Mouse (Mus musculus) left cerebral cortex, adult 18-20 months (tissue): ENCODE data around the gene Prps1. TPM values are rescaled to one million over a fixed set of nuclear protein-coding genes. Genes with fewer than 3 reads are reported as not detected.
"Not testable (repeated sequence)": the region's sequence is repeated elsewhere in the genome, so short reads cannot be mapped to it uniquely, and the experiment has no call there.

Experiments
- DNase-seq, 2 experiments: peaks; one replicate each; pipeline ENCODE4 v3.0.0; 2021 to 2022; ENCODE audit warnings: low spot score in 2 of 2, mixed read lengths in 1 of 2
- long read RNA-seq, 2 experiments: library from polyadenylated mRNA; stranded (forward); transcript quantifications; one replicate each; pipeline ENCODE4 v2.0.0; 2021
- total RNA-seq, 2 experiments: library from RNA; stranded (reverse); gene quantifications; 2 replicates each; pipeline ENCODE4 v1.2.3; 2021

Gene Prps1
- total RNA-seq = 10 to 100 TPM; 70.2 to 78.6 TPM
- long read RNA-seq, experiment 1, transcript Prps1-201 (7 exons, 1,965 nt) = major isoform, 75 of 79 reads
- long read RNA-seq, experiment 1, partial matches to known transcripts = 3 of 79 reads
- long read RNA-seq, experiment 1, other reads (novel, unspliced or antisense) = 1 of 79 reads
- long read RNA-seq, experiment 2, transcript Prps1-201 (7 exons, 1,965 nt) = major isoform, 50 of 55 reads
- long read RNA-seq, experiment 2, partial matches to known transcripts = 3 of 55 reads
- long read RNA-seq, experiment 2, other reads (novel, unspliced or antisense) = 2 of 55 reads

DNA sequence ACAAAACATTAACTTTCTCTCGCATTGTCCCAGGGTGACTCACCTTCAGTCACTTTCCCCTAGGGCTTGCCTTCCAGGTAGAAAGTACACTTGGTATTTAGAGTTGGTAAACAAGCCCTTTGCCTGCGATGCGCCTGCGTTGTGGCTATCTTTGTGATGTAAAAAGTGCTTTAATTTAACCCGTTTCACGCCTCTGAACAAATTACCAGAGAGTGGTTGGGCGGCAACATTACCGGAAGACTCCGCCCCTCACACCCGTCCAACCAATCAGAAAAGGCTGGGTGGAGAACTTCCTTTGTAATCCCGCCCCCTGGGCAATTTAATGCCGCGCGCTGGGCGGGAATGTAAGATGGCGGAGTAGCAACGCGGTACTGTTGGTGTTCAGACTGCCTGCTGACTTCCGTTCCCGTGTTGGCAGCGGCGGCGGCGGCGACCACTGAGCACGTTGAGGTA is at the start of gene Prps1:
TSS of gene Prps1 (plus strand) at position 335 of the 453 bp plus-strand sequence.
- peak; percentile 78 to 82 for DNase-seq

DNA sequence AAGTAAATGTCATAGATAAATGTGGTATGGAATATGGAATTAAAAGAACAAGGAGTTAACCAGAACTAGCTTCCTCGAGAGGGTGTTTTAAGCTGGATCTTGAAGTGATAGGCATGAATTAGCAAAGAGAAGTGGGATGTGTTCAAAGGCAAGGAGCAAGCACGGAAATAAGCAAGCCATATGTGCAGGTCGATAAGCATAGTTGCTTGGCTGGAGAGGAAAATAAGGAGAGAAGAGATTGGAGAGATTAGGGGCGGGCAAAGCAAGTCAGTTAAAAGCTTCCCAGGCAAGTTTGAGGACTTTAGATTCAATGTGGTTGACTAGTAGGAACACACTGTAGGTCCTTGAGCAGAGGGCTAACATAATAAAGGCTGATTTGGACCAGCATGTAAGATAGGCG is 48.8 kb upstream of the Prps1 start:
- no peak for DNase-seq

- peak; percentile 30 to 43 for DNase-seq
These were observed 37.9 kb upstream of the Prps1 start for GRCm38 (mm10) chrX:140418467-140418866.

GRCm38 (mm10) chrX:140427124-140427523 is 29.3 kb upstream of the Prps1 start:
- no peak for DNase-seq

DNA sequence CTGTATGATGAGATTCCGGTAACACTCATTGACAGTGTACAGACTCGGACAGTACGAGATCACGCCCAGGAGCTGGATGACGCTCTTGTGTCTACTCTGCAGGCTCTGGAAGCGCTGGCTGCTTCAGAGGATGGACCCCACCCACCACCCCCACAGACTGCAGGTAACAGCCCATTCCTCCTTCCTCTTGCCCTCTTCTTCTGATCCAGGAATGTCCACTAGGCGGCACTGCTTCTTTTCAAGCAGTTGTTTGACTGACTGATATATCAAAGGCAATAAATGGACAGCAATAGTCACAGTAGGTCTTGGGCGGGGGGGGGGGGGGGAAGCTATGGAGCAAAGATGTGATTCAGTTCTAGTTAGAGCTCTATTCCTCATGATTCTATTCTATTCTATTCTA is 28.2 kb upstream of the Prps1 start:
- no peak for DNase-seq

DNA sequence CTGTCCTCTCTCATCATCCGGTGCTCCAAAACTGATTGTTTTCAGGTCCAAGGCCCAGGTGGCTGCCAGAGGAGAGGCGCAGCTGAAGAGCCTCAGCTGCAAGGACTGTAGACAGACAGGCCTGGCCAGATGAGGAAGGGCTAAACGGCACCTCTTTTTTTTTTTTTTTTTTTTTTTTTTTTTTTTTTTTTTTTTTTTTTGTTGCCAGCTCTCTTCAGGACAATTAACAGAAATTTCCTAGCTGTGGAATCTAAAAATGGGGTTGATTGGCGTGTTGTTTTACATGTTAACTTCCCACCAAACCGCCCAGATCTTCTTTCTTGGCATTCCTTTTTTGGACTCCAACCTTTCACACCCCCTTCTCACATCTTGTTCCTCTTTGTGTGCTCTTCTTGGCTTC is 26.4 kb upstream of the Prps1 start:
- no peak for DNase-seq

- peak; percentile 14 to 21 for DNase-seq
These were observed 25.9 kb upstream of the Prps1 start for GRCm38 (mm10) chrX:140430506-140430905.

- no peak for DNase-seq
These were observed 24.4 kb upstream of the Prps1 start for GRCm38 (mm10) chrX:140431981-140432380.

DNA sequence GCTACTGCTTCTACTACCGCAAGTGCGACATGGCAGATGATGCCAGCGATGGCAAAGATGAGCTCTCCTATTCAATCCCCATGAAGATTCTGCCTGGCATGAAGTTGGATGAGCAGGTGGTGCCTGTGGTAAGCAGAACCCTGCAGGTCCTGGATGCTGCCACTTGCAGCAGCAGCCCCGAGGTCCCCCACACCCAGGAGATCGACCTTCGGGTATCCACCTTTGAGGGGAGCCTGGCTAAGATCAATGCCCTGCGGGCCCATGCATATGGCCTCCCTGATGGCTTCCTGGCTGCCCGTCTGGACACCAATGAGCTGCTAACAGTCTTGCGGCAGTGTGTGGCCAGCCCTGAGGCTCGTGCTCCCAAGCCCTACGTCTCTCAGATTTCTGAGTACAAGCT is 23.6 kb upstream of the Prps1 start:
- DNase-seq = no peak

- no peak for DNase-seq
These were observed 18.5 kb upstream of the Prps1 start for GRCm38 (mm10) chrX:140437906-140438305.

GRCm38 (mm10) chrX:140445551-140445950 is 10.9 kb upstream of the Prps1 start:
- no peak for DNase-seq

DNA sequence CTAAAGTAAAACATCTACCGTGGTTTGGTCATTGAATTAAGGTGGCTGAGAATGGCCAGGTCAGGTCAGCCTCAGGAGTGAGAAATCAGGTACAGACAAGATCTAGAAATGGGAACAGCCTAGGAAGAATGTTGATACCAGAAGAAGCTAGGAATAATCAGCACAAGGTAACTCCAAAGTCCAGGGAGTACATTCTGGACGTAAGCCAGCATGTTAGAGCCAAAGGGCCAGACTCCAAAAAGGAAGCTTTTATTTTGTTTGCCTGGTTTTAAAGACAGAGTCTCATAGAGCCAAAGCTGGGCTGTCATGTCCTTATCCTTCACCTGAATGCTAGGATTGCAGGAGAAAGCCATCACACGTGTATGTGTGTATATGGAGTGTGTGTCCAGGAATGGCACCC is 6.3 kb upstream of the Prps1 start:
- no peak for DNase-seq

DNA sequence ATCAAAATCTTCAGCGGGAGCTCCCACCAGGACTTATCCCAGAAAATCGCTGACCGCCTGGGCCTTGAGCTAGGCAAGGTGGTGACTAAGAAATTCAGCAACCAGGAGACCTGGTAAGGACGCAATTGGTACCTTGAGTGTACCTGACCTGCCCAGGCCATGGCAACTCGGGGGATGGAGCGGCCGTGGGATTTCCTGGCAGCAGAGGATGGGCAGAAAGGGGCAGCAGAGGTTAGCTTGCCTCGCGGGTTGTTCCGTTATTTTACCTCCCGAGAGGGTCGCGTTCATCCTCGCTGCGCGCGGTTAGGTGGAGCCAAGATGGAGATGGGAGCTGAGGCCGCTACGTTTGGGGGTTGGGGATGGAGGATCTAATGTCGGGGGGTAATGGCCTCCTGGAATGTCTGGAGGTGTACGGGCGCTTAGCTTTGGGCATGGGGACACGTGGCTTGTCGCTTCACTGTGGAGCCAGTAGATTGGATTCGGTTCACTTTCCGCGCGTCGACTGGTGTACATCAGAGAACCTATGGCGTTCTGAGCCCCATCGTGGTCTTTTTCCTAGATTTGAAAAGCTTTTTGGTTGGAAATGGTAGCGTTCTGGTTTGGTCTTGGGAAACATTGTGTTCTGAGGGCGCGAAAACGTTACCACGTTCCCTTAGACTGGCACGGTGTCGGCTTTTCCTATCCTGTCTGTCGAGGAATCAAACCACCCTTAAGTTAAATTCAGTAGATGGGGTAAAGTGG is 508 bp downstream of the Prps1 start:
- DNase-seq = peak in 1 of 2 experiments; percentile 11

DNA sequence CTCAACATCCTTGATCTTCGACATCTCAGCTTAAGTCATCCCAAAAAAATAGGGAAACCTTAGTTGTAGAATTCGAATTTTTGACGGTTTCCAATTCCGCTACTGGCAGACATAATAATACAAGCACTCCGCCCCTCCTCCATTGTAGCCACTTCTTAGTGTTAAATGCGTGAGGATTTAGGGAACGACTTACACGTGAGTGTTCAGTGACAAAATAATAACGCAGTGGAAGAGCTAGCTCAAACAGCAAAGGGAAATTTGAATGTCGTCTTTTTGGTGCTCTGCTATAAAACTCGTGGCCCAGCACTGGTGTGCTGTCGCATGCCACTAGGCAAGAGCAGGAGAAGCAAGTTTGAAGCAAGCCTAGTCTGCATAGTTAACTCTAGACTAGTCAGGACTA is 1.1 kb downstream of the Prps1 start:
- no peak for DNase-seq

DNA sequence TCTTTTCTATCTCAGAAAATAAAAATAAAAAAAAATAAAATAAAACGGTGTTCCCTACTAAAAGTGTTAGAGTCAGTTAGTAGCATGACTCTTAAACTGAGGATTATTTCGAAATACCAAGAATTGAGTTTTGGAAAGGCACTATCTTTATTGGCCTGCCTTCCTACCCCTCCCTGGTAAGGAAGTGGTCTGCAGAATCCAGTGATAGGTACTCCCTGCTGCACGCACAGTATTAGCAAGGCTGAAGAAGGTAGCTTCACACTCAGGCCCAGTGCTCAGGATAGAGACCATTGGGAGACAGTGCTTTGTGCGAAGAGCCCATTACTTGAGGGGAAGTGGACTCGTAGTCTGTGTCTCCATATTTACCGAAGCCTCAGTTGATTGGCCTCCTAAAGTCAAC is 21.8 kb downstream of the Prps1 start:
- DNase-seq = no peak

GRCm38 (mm10) chrX:140479171-140479570 is 22.8 kb downstream of the Prps1 start:
- DNase-seq = peak; percentile 11 to 27

- no peak for DNase-seq
These were observed 32.8 kb downstream of the Prps1 start for GRCm38 (mm10) chrX:140489174-140489573.

GRCm38 (mm10) chrX:140490203-140490602 is 33.8 kb downstream of the Prps1 start:
- DNase-seq = no peak

DNA sequence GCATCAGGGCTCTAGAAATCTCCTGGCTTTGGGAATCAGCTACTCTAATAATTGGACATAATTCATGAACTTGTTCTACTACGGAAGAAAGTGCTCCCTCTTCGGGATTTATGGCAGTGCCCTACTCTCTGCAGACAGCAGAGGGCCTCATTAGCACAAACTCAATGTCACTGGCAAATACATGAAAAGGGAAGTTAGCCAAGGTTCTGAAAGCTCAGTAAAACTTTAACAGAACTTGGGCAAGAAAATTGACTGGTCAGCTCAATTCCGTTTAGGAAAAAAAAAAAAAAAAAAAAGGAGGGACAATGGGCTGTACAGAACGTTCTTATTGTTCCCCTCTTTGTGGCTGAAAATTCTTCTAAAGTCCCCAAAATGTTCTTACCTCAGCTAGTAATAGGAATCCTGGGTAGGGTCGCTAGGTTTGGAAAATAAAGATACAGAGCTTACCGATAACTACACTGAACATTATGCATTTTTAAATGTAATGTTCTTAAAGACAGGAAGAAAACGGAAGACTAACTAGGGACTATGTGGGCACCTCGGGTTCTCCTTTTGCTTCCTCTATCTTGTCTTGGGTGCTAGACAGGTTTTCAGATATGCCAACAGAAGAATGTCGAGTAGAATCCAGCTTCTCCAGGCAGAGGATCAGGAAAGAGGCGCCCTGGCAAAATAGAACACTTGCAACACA is 35.6 kb downstream of the Prps1 start:
- DNase-seq = peak; percentile 20 to 23

DNA sequence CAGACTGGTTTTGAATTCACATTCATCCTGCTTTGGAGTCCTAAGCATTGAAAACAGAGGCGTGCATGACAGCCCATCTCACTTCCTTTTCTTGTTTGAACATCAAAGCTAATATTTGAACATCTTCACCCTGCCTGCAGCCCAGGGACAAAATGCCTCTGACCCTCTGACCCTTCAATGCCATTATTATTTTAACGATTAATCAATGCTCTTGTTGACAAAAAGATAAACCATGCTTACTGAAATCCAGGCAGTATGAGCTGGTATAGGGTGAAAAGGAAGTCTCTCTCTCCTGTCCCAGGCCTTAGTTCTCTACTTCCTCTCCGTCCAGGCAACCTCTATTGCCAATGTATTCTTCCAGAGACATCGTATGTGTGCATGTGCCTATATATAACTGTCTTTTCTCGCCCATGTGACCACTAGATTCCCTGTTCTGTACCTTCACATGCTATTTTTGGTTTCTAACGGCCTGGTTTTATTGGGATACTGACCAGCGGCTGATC is 37.2 kb downstream of the Prps1 start:
- DNase-seq = no peak

- DNase-seq = no peak
These were observed 37.8 kb downstream of the Prps1 start for GRCm38 (mm10) chrX:140494170-140494569.

- DNase-seq = not testable (repeated sequence)
These were observed 42.0 kb downstream of the Prps1 start for GRCm38 (mm10) chrX:140498431-140498830.
